Comparison of ENCODE assay signal across 8 mouse cellular contexts in the genomic region with DNA sequence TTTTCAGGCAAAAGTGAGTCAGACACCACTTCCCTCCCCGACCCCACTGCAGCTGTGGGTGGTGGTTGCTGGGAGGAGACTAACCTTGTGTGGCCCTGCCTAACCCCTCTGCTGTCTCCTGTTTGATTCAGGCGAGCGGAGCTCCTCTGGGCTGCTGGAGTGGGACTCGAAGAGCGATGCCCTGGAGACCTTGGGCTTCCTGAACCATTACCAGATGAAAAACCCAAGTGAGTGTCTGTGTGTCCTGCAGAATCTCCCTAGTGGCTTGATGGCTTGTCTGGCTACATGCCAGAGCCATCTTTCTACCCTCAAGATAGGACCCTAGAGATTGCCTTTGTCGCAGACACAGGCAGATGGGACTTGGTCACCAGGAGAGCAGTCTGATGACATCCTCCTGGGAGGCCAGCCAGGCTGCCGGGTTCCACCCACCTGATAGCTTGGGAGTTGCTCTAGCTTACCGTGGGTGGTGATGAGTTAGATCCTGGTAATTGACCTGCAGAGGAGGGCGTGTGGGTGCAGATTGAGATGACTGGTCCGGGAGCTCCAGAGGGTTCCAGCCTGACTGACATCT. TPM values are rescaled to one million over a fixed set of nuclear protein-coding genes. Genes with fewer than 3 reads are reported as not detected.
DNase-seq lines count a peak whose midpoint lies in the region; ATAC-seq lines count a peak whose summit lies in the region.

No protein-coding gene starts in this region.

- WGBS in forebrain, embryonic 15.5 days = 68% methylated on average over 10 of the region's 10 CpGs
- WGBS in forebrain, embryonic 16.5 days = 78% methylated on average over 10 of the region's 10 CpGs

- H3K27me3 ChIP-seq in forebrain, embryonic 15.5 days = no peaks in the 10 kb centered on the region
- H3K27me3 ChIP-seq in forebrain, embryonic 16.5 days (replicated peaks; ENCODE audit: control insufficient read depth, insufficient read depth, low read length) = no peaks in the 10 kb centered on the region

- intact Hi-C loops in gastrocnemius, postnatal 36 days (cut with DNase I) = no loop called here

- H3K9ac ChIP-seq in forebrain, embryonic 15.5 days (replicated peaks) = no peak overlapping the region
- no peak overlapping the region for H3K9ac ChIP-seq in forebrain, embryonic 16.5 days (replicated peaks; ENCODE audit: low read depth, low read length)

- ATAC-seq in forebrain, embryonic 15.5 days (replicated peaks) = no peak
- ATAC-seq in forebrain, embryonic 16.5 days = no peak

- H3K4me1 ChIP-seq in forebrain, embryonic 15.5 days = peaks cover 32% of the 10 kb centered on the region
- peaks cover 21% of the 10 kb centered on the region for H3K4me1 ChIP-seq in forebrain, embryonic 16.5 days (replicated peaks; ENCODE audit: control insufficient read depth, insufficient read depth, low read length)

- peaks cover 64% of the 10 kb centered on the region for H3K36me3 ChIP-seq in forebrain, embryonic 15.5 days
- peaks cover 48% of the 10 kb centered on the region for H3K36me3 ChIP-seq in forebrain, embryonic 16.5 days (ENCODE audit: control insufficient read depth, insufficient read depth)

- no peak overlapping the region for H3K4me3 ChIP-seq in forebrain, embryonic 15.5 days
- H3K4me3 ChIP-seq in forebrain, embryonic 16.5 days (replicated peaks; ENCODE audit: low read length) = no peak overlapping the region

- DNase-seq in urinary bladder, postnatal 14 days (ENCODE audit: low spot score) = peak; percentile 56
- DNase-seq in urinary bladder, postnatal 25 days (ENCODE audit: low spot score) = no peak
- peak; percentile 43 to 44 for DNase-seq in gastrocnemius, postnatal 36 days
- peak; percentile 58 to 79 for DNase-seq in kidney, postnatal 25 days
- DNase-seq in right cerebral cortex, postnatal 10 days (ENCODE audit: low spot score in 2 of 2) = peak; percentile 47 to 62
- DNase-seq in ovary, postnatal 36 days (ENCODE audit: low spot score) = no peak

- H3K9me3 ChIP-seq in forebrain, embryonic 15.5 days = no peaks in the 10 kb centered on the region
- no peaks in the 10 kb centered on the region for H3K9me3 ChIP-seq in forebrain, embryonic 16.5 days (ENCODE audit: control insufficient read depth, low read length)

- peak overlapping the region; percentile 13 for H3K27ac ChIP-seq in forebrain, embryonic 15.5 days (replicated peaks)
- H3K27ac ChIP-seq in forebrain, embryonic 16.5 days (ENCODE audit: low read length) = no peak overlapping the region

- no peak overlapping the region for H3K4me2 ChIP-seq in forebrain, embryonic 15.5 days (replicated peaks)
- no peak overlapping the region for H3K4me2 ChIP-seq in forebrain, embryonic 16.5 days (ENCODE audit: low read length)

RNA-seq across cellular contexts. Expression of a gene that starts 3.7 kb away (rescaled TPM):
- polyA plus RNA-seq in forebrain, embryonic 15.5 days (2015; fragmentation: Nextera tagmentation; extraction: Ambion mirVana) = 85.2 and 86.5 TPM in 2 replicates
- 87.1 and 97.7 TPM in 2 replicates for polyA plus RNA-seq in forebrain, embryonic 16.5 days (2015; fragmentation: Nextera tagmentation; extraction: Ambion mirVana)
- total RNA-seq in gastrocnemius, postnatal 36 days (2021) = 100 to 1,000 TPM; 214 to 252 TPM

RNA-seq across cellular contexts. Expression of a gene that starts 12.3 kb away (rescaled TPM):
- polyA plus RNA-seq in forebrain, embryonic 15.5 days (2015; fragmentation: Nextera tagmentation; extraction: Ambion mirVana) = 4.2 and 4.9 TPM in 2 replicates
- 5.2 and 5.7 TPM in 2 replicates for polyA plus RNA-seq in forebrain, embryonic 16.5 days (2015; fragmentation: Nextera tagmentation; extraction: Ambion mirVana)
- 1 to 10 TPM; 2.5 to 3.1 TPM for total RNA-seq in gastrocnemius, postnatal 36 days (2021)

RNA-seq across cellular contexts. Expression of a gene that starts 13.0 kb away (rescaled TPM):
- 231 and 243 TPM in 2 replicates for polyA plus RNA-seq in forebrain, embryonic 15.5 days (2015; fragmentation: Nextera tagmentation; extraction: Ambion mirVana)
- polyA plus RNA-seq in forebrain, embryonic 16.5 days (2015; fragmentation: Nextera tagmentation; extraction: Ambion mirVana) = 185 and 203 TPM in 2 replicates
- total RNA-seq in gastrocnemius, postnatal 36 days (2021) = 100 to 1,000 TPM; 111 to 131 TPM

RNA-seq across cellular contexts. Expression of a gene that starts 32.6 kb away (rescaled TPM):
- polyA plus RNA-seq in forebrain, embryonic 15.5 days (2015; fragmentation: Nextera tagmentation; extraction: Ambion mirVana) = 1.8 and 2.5 TPM in 2 replicates
- 1.2 and 1.3 TPM in 2 replicates for polyA plus RNA-seq in forebrain, embryonic 16.5 days (2015; fragmentation: Nextera tagmentation; extraction: Ambion mirVana)
- 1 to 10 TPM; 1.1 TPM for total RNA-seq in gastrocnemius, postnatal 36 days (2021)

RNA-seq across cellular contexts. Expression of a gene that starts 42.3 kb away (rescaled TPM):
- polyA plus RNA-seq in forebrain, embryonic 15.5 days (2015; fragmentation: Nextera tagmentation; extraction: Ambion mirVana) = 2.6 and 3.5 TPM in 2 replicates
- polyA plus RNA-seq in forebrain, embryonic 16.5 days (2015; fragmentation: Nextera tagmentation; extraction: Ambion mirVana) = 1.7 and 2.9 TPM in 2 replicates
- not detected for total RNA-seq in gastrocnemius, postnatal 36 days (2021)

Comparison
In these comparisons a context has a peak if more than half of its experiments do, and no peak if none do; other contexts are left out.
1. DNase-seq: peak in urinary bladder, postnatal 14 days (single experiment), gastrocnemius, postnatal 36 days (2 of 2), kidney, postnatal 25 days (2 of 2) and right cerebral cortex, postnatal 10 days (2 of 2); none in urinary bladder, postnatal 25 days (single experiment) and ovary, postnatal 36 days (single experiment).